Mouse (Mus musculus): ENCODE results near the gene Fuca1.

GRCm38 (mm10) chr4:135938858-135939257 lies 18.3 kb downstream of the Fuca1 start:
- no peak for TF ChIP-seq CHD2 (IDR thresholded peaks at IDR 0.05; ENCODE audit: low read length)
- TF ChIP-seq CHD1 (IDR thresholded peaks at IDR 0.05; ENCODE audit: low read depth, low read length) = no peak
- no peak for TF ChIP-seq JUN (IDR thresholded peaks at IDR 0.05; ENCODE audit: insufficient read depth, low read depth, low read length)
- no peak for TF ChIP-seq E2F4 (IDR thresholded peaks at IDR 0.05; ENCODE audit: insufficient replicate concordance, low read depth, low read length)
- no peak for TF ChIP-seq POLR2A (IDR thresholded peaks at IDR 0.05; ENCODE audit: low read depth, low read length)
- no peak for TF ChIP-seq CTCF (conservative IDR thresholded peaks at IDR 0.05 in 1 of 2, IDR thresholded peaks at IDR 0.05 in 1 of 2; ENCODE audit: low read depth in 2 of 2, low read length in 2 of 2)
- TF ChIP-seq ZC3H11A (IDR thresholded peaks at IDR 0.05; ENCODE audit: low read depth, low read length) = no peak
- TF ChIP-seq USF1 (IDR thresholded peaks at IDR 0.05; ENCODE audit: low read depth, low read length) = no peak

All from CH12.LX (cell line).